12 mouse cellular contexts compared by ENCODE assay signal in the genomic region with DNA sequence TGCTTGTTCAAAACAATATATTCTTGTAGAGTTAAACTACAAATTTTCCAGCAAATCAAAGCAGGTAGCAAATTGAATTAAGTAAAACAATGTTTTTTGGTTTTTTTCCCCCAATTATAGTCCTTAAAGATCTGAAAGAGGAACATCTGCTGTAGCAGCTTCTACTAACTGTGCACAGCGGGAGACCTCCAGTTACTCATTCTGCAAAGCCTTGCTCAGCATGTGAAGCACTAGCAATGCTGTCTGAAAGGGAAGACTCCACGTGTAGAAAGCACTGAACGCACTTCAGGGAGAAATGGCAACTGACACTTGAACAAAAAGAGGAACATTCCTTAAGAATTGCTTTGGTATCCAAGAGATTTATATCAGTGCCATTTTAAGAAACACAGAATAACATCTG.
A peak's percentile ranks its signal among the peaks of the same experiment; 100 is the strongest.
DNase-seq lines count a peak whose midpoint lies in the region; ATAC-seq lines count a peak whose summit lies in the region.
"Had no signal": no experiment of that assay in that cellular context is flagged by ENCODE, and none has a peak within 500 bp of the region (broad histone marks: within the 10 kb centered on the region; RNA-seq: fewer than 3 reads in every experiment).

No protein-coding gene starts in this region.

- no peak overlapping the region for H3K4me3 ChIP-seq in forebrain, embryonic 12.5 days (replicated peaks)
- H3K4me3 ChIP-seq in forebrain, embryonic 10.5 days = no peak overlapping the region
- H3K4me3 ChIP-seq in embryonic facial prominence, embryonic 14.5 days (ENCODE audit: low read depth, low read length) = no peak overlapping the region
- no peak overlapping the region for H3K4me3 ChIP-seq in midbrain, embryonic 10.5 days
- H3K4me3 ChIP-seq in kidney, embryonic 14.5 days (ENCODE audit: low read length) = no peak overlapping the region
- H3K4me3 ChIP-seq: liver, embryonic 13.5 days had no signal

- no peak overlapping the region for H3K9ac ChIP-seq in forebrain, embryonic 12.5 days
- no peak overlapping the region for H3K9ac ChIP-seq in embryonic facial prominence, embryonic 14.5 days (ENCODE audit: low read depth, low read length)
- H3K9ac ChIP-seq in kidney, embryonic 14.5 days (ENCODE audit: low read depth, low read length) = no peak overlapping the region
- H3K9ac ChIP-seq: liver, embryonic 13.5 days had no signal

- no peaks in the 10 kb centered on the region for H3K9me3 ChIP-seq in forebrain, embryonic 12.5 days
- no peaks in the 10 kb centered on the region for H3K9me3 ChIP-seq in forebrain, embryonic 10.5 days
- no peaks in the 10 kb centered on the region for H3K9me3 ChIP-seq in embryonic facial prominence, embryonic 14.5 days (ENCODE audit: control insufficient read depth, low read length)
- H3K9me3 ChIP-seq in midbrain, embryonic 10.5 days (replicated peaks) = no peaks in the 10 kb centered on the region
- H3K9me3 ChIP-seq in kidney, embryonic 14.5 days (ENCODE audit: control insufficient read depth, low read length) = no peaks in the 10 kb centered on the region
- H3K9me3 ChIP-seq: liver, embryonic 13.5 days had no signal

- H3K4me2 ChIP-seq in forebrain, embryonic 12.5 days = no peak overlapping the region
- no peak overlapping the region for H3K4me2 ChIP-seq in embryonic facial prominence, embryonic 14.5 days (ENCODE audit: low read depth, low read length)
- no peak overlapping the region for H3K4me2 ChIP-seq in kidney, embryonic 14.5 days (replicated peaks; ENCODE audit: low read depth, low read length)
- H3K4me2 ChIP-seq: liver, embryonic 13.5 days had no signal

- no peaks in the 10 kb centered on the region for H3K36me3 ChIP-seq in forebrain, embryonic 12.5 days (replicated peaks)
- no peaks in the 10 kb centered on the region for H3K36me3 ChIP-seq in forebrain, embryonic 10.5 days (replicated peaks)
- no peaks in the 10 kb centered on the region for H3K36me3 ChIP-seq in embryonic facial prominence, embryonic 14.5 days (ENCODE audit: control insufficient read depth, insufficient read depth, low read length)
- no peaks in the 10 kb centered on the region for H3K36me3 ChIP-seq in midbrain, embryonic 10.5 days
- no peaks in the 10 kb centered on the region for H3K36me3 ChIP-seq in kidney, embryonic 14.5 days (ENCODE audit: control insufficient read depth, insufficient read depth, low read length)
- H3K36me3 ChIP-seq: liver, embryonic 13.5 days had no signal

- H3K27me3 ChIP-seq in forebrain, embryonic 12.5 days = no peaks in the 10 kb centered on the region
- H3K27me3 ChIP-seq in forebrain, embryonic 10.5 days (ENCODE audit: poor library complexity, severe bottlenecking) = no peaks in the 10 kb centered on the region
- H3K27me3 ChIP-seq in embryonic facial prominence, embryonic 14.5 days (replicated peaks; ENCODE audit: control insufficient read depth, insufficient read depth, low read length) = no peaks in the 10 kb centered on the region
- no peaks in the 10 kb centered on the region for H3K27me3 ChIP-seq in midbrain, embryonic 10.5 days (ENCODE audit: low read depth, poor library complexity, severe bottlenecking)
- no peaks in the 10 kb centered on the region for H3K27me3 ChIP-seq in kidney, embryonic 14.5 days (ENCODE audit: control insufficient read depth, insufficient read depth, low read length)
- H3K27me3 ChIP-seq: liver, embryonic 13.5 days; Patski had no signal

- 0 out of 2 replicates have a peak, but pooled peaks cover 3% of the 10 kb centered on the region for H3K4me1 ChIP-seq in forebrain, embryonic 12.5 days
- H3K4me1 ChIP-seq in forebrain, embryonic 10.5 days = peaks cover 5% of the 10 kb centered on the region
- H3K4me1 ChIP-seq in embryonic facial prominence, embryonic 14.5 days (ENCODE audit: control insufficient read depth, insufficient read depth, low read length) = no peaks in the 10 kb centered on the region
- peaks cover 5% of the 10 kb centered on the region; the same call in 1 of the 2 replicates for H3K4me1 ChIP-seq in midbrain, embryonic 10.5 days
- H3K4me1 ChIP-seq in kidney, embryonic 14.5 days (ENCODE audit: control insufficient read depth, insufficient read depth, low read length) = no peaks in the 10 kb centered on the region
- H3K4me1 ChIP-seq: liver, embryonic 13.5 days had no signal

- no peak for DNase-seq in forebrain, embryonic 10.5 days (ENCODE audit: extremely low spot score, low spot score)
- peak; percentile 52 for DNase-seq in embryonic facial prominence, embryonic 14.5 days (ENCODE audit: low spot score)
- peak; percentile 40 for DNase-seq in midbrain, embryonic 10.5 days (ENCODE audit: low spot score)
- DNase-seq in telencephalon, adult 2 months (ENCODE audit: low read depth, low spot score) = peak; percentile 15
- DNase-seq in T-cell, adult 2 months (ENCODE audit: low spot score) = no peak
- DNase-seq: kidney, postnatal 25 days; liver, embryonic 13.5 days had no signal

- 2% methylated on average over 3 of the region's 3 CpGs for WGBS in forebrain, embryonic 12.5 days
- WGBS in forebrain, embryonic 10.5 days = 11% methylated on average over 3 of the region's 3 CpGs
- WGBS in embryonic facial prominence, embryonic 14.5 days = 10% methylated on average over 3 of the region's 3 CpGs
- WGBS in midbrain, embryonic 10.5 days = 4% methylated on average over 3 of the region's 3 CpGs
- 20% methylated on average over 3 of the region's 3 CpGs for WGBS in kidney, embryonic 14.5 days

- peak; percentile 71; the same call in 1 of the 2 replicates for ATAC-seq in forebrain, embryonic 12.5 days (ENCODE audit: low FRiP score)
- ATAC-seq in embryonic facial prominence, embryonic 14.5 days (ENCODE audit: low read depth) = no peak
- no peak for ATAC-seq in inflammation-experienced regulatory T-cells, adult 6 months
- ATAC-seq in kidney, embryonic 14.5 days (ENCODE audit: low FRiP score, low TSS enrichment) = no peak
- ATAC-seq: Patski had no signal

- no peak overlapping the region for H3K27ac ChIP-seq in forebrain, embryonic 12.5 days
- no peak overlapping the region for H3K27ac ChIP-seq in forebrain, embryonic 10.5 days
- H3K27ac ChIP-seq in embryonic facial prominence, embryonic 14.5 days (replicated peaks; ENCODE audit: low read depth, low read length) = no peak overlapping the region
- no peak overlapping the region for H3K27ac ChIP-seq in midbrain, embryonic 10.5 days (replicated peaks)
- H3K27ac ChIP-seq in kidney, embryonic 14.5 days (ENCODE audit: low read depth, low read length) = no peak overlapping the region
- H3K27ac ChIP-seq: liver, embryonic 13.5 days; macrophage had no signal

Comparison
In these comparisons a context has a peak if more than half of its experiments do, and no peak if none do; other contexts are left out.
1. DNase-seq: peak in embryonic facial prominence, embryonic 14.5 days (single experiment), midbrain, embryonic 10.5 days (single experiment) and telencephalon, adult 2 months (single experiment); none in forebrain, embryonic 10.5 days (single experiment) and T-cell, adult 2 months (single experiment).